Mouse (Mus musculus) intestine, embryonic 14.5 days (tissue): ENCODE measurements around the gene Tpk1. TPM values are rescaled to one million over a fixed set of nuclear protein-coding genes. Genes with fewer than 3 reads are reported as not detected.

Experiments
- ATAC-seq: fragments of 200-750 bp; cut with Nextera tagmentation; replicated peaks from 2 replicates; pipeline ENCODE4 v1.8.0; 2017; ENCODE audit warnings: low read depth, moderate number of reproducible peaks, moderate TSS enrichment, moderate library complexity; ENCODE audit not compliant: low FRiP score, low TSS enrichment
- DNase-seq: peaks from one replicate; pipeline ENCODE4 v3.0.0-alpha.2; 2018; ENCODE audit warnings: low spot score
- H3K27ac ChIP-seq: fragments of 300-500 bp; sonication (generic); 2 replicates; pipeline ENCODE4 v1.5.1; 2014; ENCODE audit warnings: low read depth, mild to moderate bottlenecking, control low read depth
- H3K27me3 ChIP-seq: fragments of 300-500 bp; sonication (generic); replicated peaks from 2 replicates; pipeline ENCODE4 v1.6.1; 2014; ENCODE audit warnings: low read length, control low read depth; ENCODE audit not compliant: control insufficient read depth, insufficient read depth
- H3K36me3 ChIP-seq: fragments of 300-500 bp; sonication (generic); 2 replicates; pipeline ENCODE4 v1.6.1; 2014; ENCODE audit warnings: low read length, control low read depth; ENCODE audit not compliant: control insufficient read depth, insufficient read depth
- H3K4me1 ChIP-seq: fragments of 300-500 bp; sonication (generic); replicated peaks from 2 replicates; pipeline ENCODE4 v1.6.1; 2014; ENCODE audit warnings: low read length, control low read depth, mixed read lengths; ENCODE audit not compliant: control insufficient read depth, insufficient read depth
- H3K4me2 ChIP-seq: fragments of 300-500 bp; sonication (generic); 2 replicates; pipeline ENCODE4 v1.6.1; 2014; ENCODE audit warnings: low read length
- H3K4me3 ChIP-seq: fragments of 300-500 bp; sonication (generic); 2 replicates; pipeline ENCODE4 v1.5.1; 2014; ENCODE audit warnings: low read depth, low read length, control low read depth, mixed read lengths
- H3K9ac ChIP-seq: fragments of 300-500 bp; sonication (generic); 2 replicates; pipeline ENCODE4 v1.6.1; 2014; ENCODE audit warnings: mild to moderate bottlenecking, low read length
- H3K9me3 ChIP-seq: fragments of 300-500 bp; sonication (generic); 2 replicates; pipeline ENCODE4 v1.6.1; 2016; ENCODE audit warnings: low read length, control low read depth; ENCODE audit not compliant: control insufficient read depth
- WGBS: fragments of 180-500 bp; shearing (Covaris S2); extraction: QIAGEN DNeasy Blood & Tissue Kit; methylation state at CpG from one replicate; pipeline ENCODE4 v1.1.7; 2014; 5-methylcytosine and 5-hydroxymethylcytosine counted together
- polyA plus RNA-seq: library from polyadenylated mRNA; unstranded; fragments of >200 nt; fragmentation: Nextera tagmentation; extraction: Ambion mirVana; gene quantifications from 2 replicates; pipeline ENCODE4 v1.2.1, GENCODE M21; 2014

Gene Tpk1
- polyA plus RNA-seq, 1 experiment from 2014 or later, result 11.8 TPM

- H3K36me3 ChIP-seq, result no peaks in the 10 kb centered on the region
- WGBS, result 90% methylated on average over 2 of the region's 2 CpGs
- DNase-seq (no peak), ATAC-seq (no peak)
- H3K4me1 ChIP-seq, result no peaks in the 10 kb centered on the region
- no peaks in the 10 kb centered on the region for H3K9me3 ChIP-seq
- H3K27me3 ChIP-seq, result no peaks in the 10 kb centered on the region
- no peak overlapping the region for H3K9ac ChIP-seq
- H3K4me2 ChIP-seq, result no peak overlapping the region
- no peak overlapping the region for H3K4me3 ChIP-seq
- no peak overlapping the region for H3K27ac ChIP-seq
These were observed 16.6 kb downstream of the Tpk1 start for GRCm38 (mm10) chr6:43649516-43649915.

DNA sequence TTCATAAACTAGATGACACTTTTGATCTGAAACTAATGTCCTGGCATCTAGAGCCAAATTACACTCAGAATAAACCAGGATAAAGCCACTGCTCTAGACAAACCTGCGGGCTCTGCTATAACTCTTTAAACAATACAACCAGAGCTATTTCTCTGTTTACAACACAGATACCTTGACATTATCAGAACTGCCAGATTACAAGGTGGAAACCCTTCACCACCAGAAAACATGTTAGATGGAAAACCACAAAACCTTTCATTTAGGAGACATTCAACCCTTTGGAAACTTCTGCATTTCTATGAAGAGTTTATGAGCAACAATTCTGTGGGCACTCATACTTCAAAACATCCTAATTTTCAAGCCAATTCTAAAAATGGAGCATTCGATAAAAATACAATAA lies 20.4 kb downstream of the Tpk1 start:
- no peak overlapping the region for H3K27ac ChIP-seq
- H3K4me2 ChIP-seq, result no peak overlapping the region
- DNase-seq, result no peak
- 67% methylated on average over 2 of the region's 2 CpGs for WGBS
- ATAC-seq, result no peak
- no peaks in the 10 kb centered on the region for H3K36me3 ChIP-seq
- H3K9ac ChIP-seq, result no peak overlapping the region
- H3K9me3 ChIP-seq, result no peaks in the 10 kb centered on the region
- H3K4me3 ChIP-seq, result no peak overlapping the region
- H3K27me3 ChIP-seq, result no peaks in the 10 kb centered on the region
- H3K4me1 ChIP-seq, result no peaks in the 10 kb centered on the region

DNA sequence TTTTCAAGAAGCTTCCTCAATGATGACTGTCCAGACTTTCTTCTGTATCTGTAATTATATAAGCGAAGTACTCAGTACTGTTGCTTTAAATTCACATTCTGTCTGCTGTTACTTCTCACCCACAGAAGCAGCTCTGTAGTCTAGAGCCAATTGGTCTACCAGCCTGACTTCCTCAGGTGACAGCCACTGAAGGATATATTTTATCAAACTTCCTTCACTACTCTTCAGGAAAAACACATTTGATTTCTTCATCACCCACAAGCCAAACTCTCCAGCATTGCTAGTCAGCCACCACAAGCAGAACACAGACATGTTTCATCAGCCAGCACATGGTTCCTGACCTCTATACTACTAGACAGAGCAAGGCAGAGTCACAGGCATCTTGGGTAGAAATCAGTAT lies 21.0 kb downstream of the Tpk1 start:
- DNase-seq, result no peak
- no peak overlapping the region for H3K9ac ChIP-seq
- ATAC-seq, result no peak
- no peaks in the 10 kb centered on the region for H3K9me3 ChIP-seq
- no peak overlapping the region for H3K27ac ChIP-seq
- no peak overlapping the region for H3K4me3 ChIP-seq
- no peaks in the 10 kb centered on the region for H3K4me1 ChIP-seq
- H3K4me2 ChIP-seq, result no peak overlapping the region
- H3K36me3 ChIP-seq, result no peaks in the 10 kb centered on the region
- 91% methylated on average over 1 of the region's 1 CpGs for WGBS
- H3K27me3 ChIP-seq, result no peaks in the 10 kb centered on the region

GRCm38 (mm10) chr6:43643718-43644117 lies 22.4 kb downstream of the Tpk1 start:
- no peak for DNase-seq
- Histone ChIP-seq H3K4me2 (no peak overlapping the region), H3K4me3 (no peak overlapping the region), H3K27ac (no peak overlapping the region), H3K4me1 (no peaks in the 10 kb centered on the region), H3K9ac (no peak overlapping the region), H3K36me3 (no peaks in the 10 kb centered on the region), H3K9me3 (no peaks in the 10 kb centered on the region), H3K27me3 (no peaks in the 10 kb centered on the region)
- WGBS, result 69% methylated on average over 6 of the region's 6 CpGs
- ATAC-seq, result no peak

- H3K27me3 ChIP-seq, result no peaks in the 10 kb centered on the region
- H3K4me1 ChIP-seq, result no peaks in the 10 kb centered on the region
- H3K9ac ChIP-seq, result no peak overlapping the region
- 44% methylated on average over 5 of the region's 5 CpGs for WGBS
- no peaks in the 10 kb centered on the region for H3K9me3 ChIP-seq
- DNase-seq (no peak), ATAC-seq (no peak)
- H3K36me3 ChIP-seq, result no peaks in the 10 kb centered on the region
- H3K4me2 ChIP-seq, result no peak overlapping the region
- no peak overlapping the region for H3K27ac ChIP-seq
- H3K4me3 ChIP-seq, result no peak overlapping the region
These were observed 23.7 kb downstream of the Tpk1 start for GRCm38 (mm10) chr6:43642375-43642774.

- Histone ChIP-seq H3K9me3 (no peaks in the 10 kb centered on the region), H3K36me3 (no peaks in the 10 kb centered on the region), H3K27me3 (no peaks in the 10 kb centered on the region), H3K4me2 (no peak overlapping the region), H3K27ac (no peak overlapping the region), H3K4me1 (no peaks in the 10 kb centered on the region), H3K9ac (no peak overlapping the region), H3K4me3 (no peak overlapping the region)
- DNase-seq (no peak), ATAC-seq (no peak)
These were observed 25.5 kb downstream of the Tpk1 start for GRCm38 (mm10) chr6:43640621-43641020.

DNA sequence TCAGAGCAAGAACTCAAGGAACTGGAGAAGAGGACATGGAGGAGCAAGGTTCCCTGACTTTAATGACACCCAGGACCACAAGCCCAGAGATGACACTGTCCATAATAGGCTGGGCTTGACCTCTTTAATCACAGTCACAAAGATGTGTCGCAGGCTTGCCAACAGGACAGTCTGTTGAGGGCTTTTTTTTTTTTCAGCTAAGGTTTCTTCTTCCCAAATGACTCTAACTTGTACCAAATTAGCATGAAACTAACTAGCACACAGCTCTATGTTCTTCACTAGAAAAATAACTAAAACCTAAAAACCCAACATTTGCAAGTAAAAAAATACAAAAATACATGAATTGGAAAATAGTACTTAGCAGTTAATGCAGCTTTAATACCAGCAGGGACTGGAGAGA lies 27.2 kb downstream of the Tpk1 start:
- no peak overlapping the region for H3K4me2 ChIP-seq
- ATAC-seq, result no peak
- WGBS, result 92% methylated on average over 1 of the region's 1 CpGs

GRCm38 (mm10) chr6:43638119-43638518 lies 28.0 kb downstream of the Tpk1 start:
- ATAC-seq, result no peak
- no peak overlapping the region for H3K4me3 ChIP-seq
- no peak overlapping the region for H3K4me2 ChIP-seq
- 78% methylated on average over 3 of the region's 3 CpGs for WGBS
- H3K36me3 ChIP-seq, result no peaks in the 10 kb centered on the region
- no peak for DNase-seq
- H3K4me1 ChIP-seq, result no peaks in the 10 kb centered on the region
- no peaks in the 10 kb centered on the region for H3K27me3 ChIP-seq
- H3K9me3 ChIP-seq, result no peaks in the 10 kb centered on the region
- H3K27ac ChIP-seq, result no peak overlapping the region
- H3K9ac ChIP-seq, result no peak overlapping the region

More for the DNA sequence above, 27.2 kb downstream of the Tpk1 start:
- Histone ChIP-seq H3K9ac (no peak overlapping the region), H3K4me3 (no peak overlapping the region), H3K27ac (no peak overlapping the region), H3K27me3 (no peaks in the 10 kb centered on the region), H3K9me3 (no peaks in the 10 kb centered on the region), H3K36me3 (no peaks in the 10 kb centered on the region), H3K4me1 (no peaks in the 10 kb centered on the region)
- DNase-seq, result no peak

DNA sequence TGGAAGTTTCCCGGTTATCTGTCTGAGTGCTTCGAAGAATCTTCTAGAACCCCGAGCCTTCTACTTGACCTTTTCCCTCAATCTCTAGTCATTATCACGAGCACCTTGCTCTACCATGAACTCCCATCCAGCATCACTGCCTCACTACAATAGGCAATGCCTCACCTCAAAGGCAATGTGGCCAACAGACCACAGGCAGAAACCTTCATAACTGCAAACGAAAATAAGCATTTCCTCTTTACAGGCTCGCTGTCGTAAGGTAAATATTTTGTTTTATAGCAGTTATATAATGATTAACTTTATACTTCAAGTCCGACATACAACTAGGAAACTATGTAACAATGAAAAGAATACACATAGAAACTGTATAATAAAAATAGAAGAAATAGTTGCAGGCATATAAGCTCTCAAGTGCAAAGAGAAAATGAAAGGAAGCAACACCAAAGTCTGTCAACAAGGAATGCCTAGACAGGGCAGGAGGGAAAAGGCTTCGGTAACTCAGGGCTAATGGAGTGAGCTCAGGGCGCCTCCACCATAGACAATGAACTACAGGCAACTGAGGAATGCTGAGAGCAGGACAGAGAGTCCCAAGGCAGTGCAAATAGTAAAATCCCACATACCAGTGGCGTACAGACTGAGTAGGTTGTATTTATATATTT lies 29.0 kb downstream of the Tpk1 start:
- 72% methylated on average over 11 of the region's 11 CpGs for WGBS
- H3K9ac ChIP-seq, result no peak overlapping the region
- no peaks in the 10 kb centered on the region for H3K36me3 ChIP-seq
- H3K27ac ChIP-seq, result no peak overlapping the region
- H3K4me1 ChIP-seq, result no peaks in the 10 kb centered on the region
- H3K4me3 ChIP-seq, result no peak overlapping the region
- ATAC-seq (no peak; the same call in 1 of the 2 replicates), DNase-seq (no peak)
- no peaks in the 10 kb centered on the region for H3K27me3 ChIP-seq
- H3K4me2 ChIP-seq, result no peak overlapping the region
- H3K9me3 ChIP-seq, result no peaks in the 10 kb centered on the region
